Mouse (Mus musculus) adrenal gland, postnatal 4 days (tissue): ENCODE data around the gene Grk3. TPM values are rescaled to one million over a fixed set of nuclear protein-coding genes. Genes with fewer than 3 reads are reported as not detected.
A peak's percentile ranks its signal among the peaks of the same experiment; 100 is the strongest.

Experiments used
- DNase-seq, 2 experiments: peaks; one replicate each; pipeline ENCODE4 v3.0.0; 2021 to 2022; ENCODE audit warnings: low spot score in 2 of 2, mixed read lengths in 2 of 2
- total RNA-seq, 2 experiments: library from RNA; stranded (reverse); gene quantifications; 2 replicates each; pipeline ENCODE4 v1.2.3; 2021

The Grk3 gene
- total RNA-seq, 2 experiments from 2014 or later: 29.1 to 31.8 TPM

- DNase-seq: no peak
Observed at GRCm38 (mm10) chr5:112941001-112941400, 74.6 kb downstream of the Grk3 start.

DNA sequence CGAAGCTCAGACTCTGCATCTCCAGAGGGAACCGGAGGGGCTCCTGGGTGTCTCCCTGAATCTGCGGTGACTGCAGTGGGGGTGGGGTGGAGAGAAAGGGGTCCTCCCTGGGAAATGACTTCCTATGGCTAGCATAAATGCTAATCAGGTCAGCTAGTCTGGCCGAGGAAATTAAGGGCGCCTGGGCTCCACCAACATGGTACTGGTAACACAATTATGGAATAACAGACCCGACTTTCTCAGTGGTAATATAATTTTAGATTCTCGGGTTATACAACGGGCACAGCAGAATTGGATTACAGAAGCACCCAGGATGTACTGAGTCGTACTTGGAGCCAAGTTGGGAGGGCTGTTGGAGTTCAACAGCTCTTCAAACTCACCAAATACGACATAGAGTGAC lies 79.0 kb downstream of the Grk3 start:
- DNase-seq: no peak

GRCm38 (mm10) chr5:112935436-112935835 lies 80.2 kb downstream of the Grk3 start:
- no peak for DNase-seq

DNA sequence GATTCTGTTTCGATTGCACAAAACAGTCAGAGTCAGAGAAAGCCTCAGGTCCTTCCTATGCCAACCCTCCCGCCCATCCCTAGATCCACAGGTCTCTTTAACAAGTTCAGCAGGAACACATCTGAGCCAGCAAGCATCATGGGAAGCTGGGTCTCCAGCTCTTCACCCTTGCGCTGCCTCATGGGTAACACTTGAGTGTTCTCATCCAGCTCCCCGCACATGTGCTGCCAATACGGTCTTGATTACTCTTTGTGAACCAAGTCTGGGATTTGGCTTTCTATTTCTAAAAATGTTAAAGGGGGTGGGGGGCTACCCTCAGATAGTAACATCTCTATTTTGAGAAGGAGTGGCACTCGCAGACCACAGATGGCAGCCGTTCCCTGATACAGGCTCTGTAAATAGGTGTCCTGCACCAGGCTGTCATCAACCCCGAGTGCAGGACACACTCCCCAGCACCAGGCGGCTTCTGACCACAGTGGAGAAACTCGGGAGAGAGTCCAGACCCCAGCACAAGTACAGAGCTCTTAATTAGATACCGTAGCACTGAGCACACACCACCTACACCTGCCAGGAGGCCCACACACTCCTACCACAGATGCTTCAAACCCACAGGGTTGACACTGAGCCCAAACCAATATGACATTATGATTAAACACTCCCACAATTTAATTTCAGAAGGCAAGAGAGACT lies 82.6 kb downstream of the Grk3 start:
- no peak for DNase-seq

GRCm38 (mm10) chr5:112931901-112932300 lies 83.7 kb downstream of the Grk3 start:
- DNase-seq: no peak

DNA sequence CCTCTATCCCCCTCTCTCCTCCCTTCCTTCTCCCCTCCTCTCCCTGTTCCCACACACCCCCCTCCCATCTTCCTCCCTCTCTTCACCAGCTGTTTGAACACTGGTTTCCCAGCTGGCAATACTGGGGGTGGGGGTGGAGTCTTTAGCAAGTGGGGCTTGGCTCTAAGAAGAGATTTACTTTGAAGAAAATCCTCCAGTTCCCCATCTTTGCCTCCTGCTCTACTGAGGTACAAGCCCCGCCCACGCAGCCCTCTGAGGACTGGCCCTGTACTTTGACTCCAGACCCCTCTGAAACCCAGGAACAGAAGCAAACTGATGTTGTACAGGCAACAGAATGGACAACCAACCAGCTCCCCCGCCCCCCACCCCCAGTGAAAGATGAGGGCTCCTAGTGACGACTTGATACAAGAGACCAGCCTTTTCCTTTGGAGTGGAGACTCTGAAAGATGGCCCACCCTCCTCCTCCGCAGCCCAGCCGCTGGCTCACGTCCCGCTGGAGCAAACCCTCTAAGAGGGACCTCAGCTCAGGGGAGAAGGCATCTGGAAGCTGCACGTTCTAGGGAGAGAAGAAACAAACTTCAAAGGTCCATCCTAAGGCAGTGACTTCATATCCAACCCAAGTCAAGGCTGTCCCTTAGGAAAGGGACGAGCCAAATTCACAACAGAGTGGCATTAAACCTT lies 87.2 kb downstream of the Grk3 start:
- DNase-seq: no peak

DNA sequence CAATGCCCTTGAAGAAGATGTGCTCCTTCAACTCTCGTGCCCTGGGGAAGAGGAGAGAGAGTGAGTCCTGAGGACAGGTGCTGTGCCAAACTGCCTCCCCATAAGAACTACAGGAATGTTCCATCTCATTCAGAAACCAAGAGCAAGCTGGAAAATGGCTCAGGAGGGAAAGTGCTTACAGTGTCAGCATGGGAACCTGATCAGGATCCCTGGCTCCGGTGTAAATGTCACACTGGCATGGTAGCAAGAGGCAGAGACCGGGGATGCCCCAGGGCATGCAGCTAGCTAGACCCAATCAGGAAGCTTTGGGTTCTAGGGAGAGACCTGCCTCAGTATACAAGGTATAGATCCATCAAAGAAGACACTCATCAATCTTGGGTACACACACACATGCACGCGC lies 90.2 kb downstream of the Grk3 start:
- no peak for DNase-seq

DNA sequence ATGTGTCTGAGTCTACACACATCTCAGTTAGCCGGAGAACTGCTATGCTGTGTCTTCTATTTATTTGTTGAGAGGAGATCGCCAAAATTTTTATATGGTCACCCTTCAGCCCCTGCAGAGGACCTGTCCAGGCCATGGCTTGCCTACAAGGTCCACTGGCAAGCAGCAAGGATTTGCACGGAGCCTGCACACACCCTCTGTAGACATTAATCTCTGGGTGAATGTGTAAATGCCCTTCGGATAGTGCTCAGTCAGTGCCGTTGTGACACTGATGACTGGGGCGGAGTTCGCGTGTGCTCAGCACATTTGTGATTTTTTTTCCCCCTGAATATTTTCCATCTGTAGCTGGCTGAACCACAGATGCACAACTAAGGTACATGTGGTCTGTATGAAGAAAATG lies 90.8 kb downstream of the Grk3 start:
- no peak for DNase-seq

- no peak for DNase-seq
Observed at GRCm38 (mm10) chr5:112923841-112924240, 91.8 kb downstream of the Grk3 start.

DNA sequence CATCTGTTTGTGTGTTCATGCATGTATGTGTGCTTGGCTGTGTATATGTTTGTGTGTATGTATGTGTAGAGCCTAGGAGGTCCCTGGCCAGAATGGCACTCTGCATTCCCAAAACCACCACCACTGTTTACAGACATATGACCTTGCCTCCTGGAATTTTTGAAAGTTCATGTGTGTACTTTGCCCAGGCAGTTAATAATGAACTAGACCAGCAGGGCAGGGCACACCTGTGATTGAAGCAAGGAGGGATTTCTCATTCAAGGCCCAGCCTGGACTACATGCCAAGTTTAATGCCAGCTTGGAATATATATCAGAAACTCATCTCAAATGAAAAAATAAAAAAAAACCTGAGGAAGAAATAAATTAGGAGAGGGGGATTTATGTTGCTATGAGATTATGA lies 93.7 kb downstream of the Grk3 start:
- DNase-seq: no peak

DNA sequence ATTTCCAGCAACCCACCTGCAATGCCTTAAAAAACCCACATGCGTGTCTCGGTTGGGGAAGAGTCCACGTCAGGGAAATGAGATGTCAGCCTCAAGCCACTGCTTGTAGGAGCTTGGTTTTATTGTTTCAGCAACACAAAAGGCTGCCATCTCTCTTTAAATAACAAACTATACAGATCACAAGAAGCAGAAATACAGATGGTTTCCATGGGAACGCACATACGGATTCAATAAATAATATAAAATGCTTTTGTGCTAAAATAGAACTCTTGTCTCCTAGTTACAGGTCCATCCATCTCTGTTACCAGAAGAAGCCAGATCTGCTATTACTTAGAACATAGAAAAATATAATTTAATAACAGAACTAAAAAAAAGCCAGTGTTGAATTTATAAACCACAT lies 105.2 kb downstream of the Grk3 start:
- DNase-seq: no peak

DNA sequence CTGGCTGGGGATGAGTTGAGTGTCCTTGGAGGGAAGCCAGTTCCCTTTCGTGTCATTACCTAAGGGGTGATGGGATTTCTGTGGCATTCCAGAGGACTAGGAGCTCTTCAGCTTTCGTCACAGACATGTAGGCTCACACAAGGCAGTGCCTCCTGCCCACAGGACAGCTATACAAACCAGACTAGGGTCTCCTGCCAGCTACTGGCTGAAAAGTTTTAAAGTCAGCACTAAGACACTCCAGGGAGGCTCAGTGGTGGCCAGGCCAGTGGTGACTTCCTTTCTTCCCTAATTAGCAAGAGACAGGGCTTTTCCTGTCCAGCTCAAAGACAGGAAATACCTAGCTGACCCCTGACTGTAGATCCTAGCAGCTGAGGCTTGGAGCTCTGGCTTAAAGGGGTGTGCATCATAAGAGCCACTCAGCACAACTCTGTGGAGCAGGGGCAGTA lies 107.4 kb downstream of the Grk3 start:
- DNase-seq: no peak

DNA sequence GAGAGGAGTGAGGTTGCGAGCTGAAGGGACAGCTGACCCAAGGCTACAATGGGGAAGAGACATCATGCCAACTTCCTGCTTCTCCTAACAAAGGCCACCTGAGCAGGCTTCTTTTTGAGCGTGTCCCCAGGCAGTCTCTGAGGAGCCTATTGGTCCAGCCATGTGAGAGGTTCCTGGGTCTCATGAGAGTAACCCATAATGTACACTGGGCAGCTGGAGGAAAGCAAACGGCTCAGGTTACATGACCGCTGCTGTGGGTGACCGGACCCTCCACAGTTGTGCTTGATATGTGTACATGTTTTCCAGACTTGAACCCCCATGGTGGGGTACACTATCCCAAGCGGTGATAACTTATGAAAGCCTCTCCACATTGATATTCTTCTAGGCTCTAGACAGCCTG lies 108.1 kb downstream of the Grk3 start:
- DNase-seq: no peak

DNA sequence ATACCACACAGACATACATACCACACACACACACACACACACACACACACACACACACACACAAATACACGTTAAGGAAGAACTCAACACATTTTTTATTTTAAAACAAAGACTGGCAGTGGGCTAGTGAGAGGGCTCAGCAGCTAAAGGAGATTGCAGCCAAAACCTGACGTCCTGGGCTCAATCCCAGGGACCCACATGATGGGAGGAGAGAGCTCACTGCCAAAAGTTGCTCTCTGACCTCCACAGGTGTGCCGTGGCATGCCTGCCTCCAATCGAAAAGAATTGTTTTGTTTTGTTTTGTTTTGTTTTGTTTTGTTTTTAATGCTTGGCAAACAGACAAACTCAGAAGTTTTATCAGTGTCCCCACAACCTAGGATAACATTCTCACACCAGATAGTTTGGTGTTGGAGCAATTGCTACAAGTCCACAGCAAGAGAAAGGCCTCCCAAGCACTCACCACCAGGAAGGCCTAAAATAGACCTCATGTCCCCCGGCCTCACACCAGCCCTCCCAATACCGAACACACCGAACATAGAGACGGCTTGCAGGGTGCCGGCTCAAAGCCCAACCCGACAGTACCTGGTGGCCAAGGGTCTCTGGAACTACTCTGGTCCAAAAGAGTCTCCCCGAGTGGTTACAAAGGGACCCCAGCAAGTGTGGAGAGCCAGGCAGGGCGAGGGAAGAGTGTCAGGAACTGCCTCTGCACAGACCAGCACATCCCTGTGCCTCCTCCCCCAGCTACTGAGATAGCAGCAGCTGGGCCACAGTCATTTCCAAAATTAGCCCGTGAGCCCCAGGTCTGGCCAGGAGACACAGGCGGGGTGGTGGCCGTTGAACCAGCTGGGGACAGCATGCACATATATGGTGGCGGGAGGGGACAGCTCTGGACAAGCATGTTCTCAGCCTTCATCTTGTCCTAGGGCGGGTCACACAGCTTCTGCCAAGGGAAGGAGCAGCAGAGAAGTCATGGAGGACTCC lies 119.6 kb downstream of the Grk3 start, which contains the start of gene Myo18b:
Gene Myo18b, minus strand, starts transcription at position 689 of the 981 bp plus-strand sequence.
- no peak for DNase-seq

DNA sequence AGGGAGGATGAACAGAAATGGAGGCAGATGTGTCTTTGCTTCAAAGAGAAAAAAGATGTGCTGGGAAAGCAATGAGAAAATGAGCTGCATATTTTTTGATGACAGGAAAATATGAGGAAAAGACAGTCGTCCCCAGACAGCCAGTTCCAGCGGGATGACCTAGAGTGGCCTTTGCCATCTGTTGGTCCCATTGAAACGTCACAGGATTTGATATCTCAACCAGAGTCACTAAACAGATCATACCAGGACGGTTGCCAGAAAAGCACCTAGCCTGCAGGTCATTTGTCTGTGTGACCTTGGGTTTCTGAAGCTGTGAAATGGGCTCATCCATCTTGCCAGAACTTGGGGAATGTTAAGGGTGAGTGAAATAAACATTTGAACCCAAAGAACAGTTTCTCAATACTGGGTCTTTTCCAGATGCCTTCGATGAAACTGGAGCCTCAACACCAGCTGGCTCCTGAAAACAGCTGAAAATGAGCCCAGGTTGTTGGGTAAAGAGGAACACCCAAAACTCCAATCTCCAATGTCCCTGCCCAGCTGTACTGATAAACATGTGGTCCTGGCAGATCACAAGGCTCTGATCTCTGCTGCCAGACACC lies 122.0 kb downstream of the Grk3 start:
- no peak for DNase-seq

- DNase-seq: no peak
Observed at GRCm38 (mm10) chr5:112892411-112892810, 123.2 kb downstream of the Grk3 start.

DNA sequence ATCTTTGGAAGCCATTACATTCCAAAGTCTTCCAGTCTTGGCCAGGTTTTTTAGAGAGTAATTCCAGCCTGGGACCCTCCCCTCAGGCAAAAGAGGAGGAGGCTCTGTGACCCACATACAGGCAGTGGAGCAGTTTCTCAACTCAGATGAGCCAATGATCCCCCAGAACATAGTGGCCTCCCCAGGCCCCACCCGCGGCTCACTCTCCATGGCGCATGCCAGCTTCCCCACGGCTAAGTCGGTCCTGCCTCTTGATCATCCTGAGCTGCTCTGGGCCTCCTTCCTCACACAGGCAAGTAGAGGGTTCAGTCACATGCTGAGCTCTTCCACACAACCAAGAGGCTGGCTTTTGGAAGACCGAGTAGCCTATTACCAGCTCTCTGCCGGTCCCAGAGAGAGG lies 126.9 kb downstream of the Grk3 start:
- no peak for DNase-seq

DNA sequence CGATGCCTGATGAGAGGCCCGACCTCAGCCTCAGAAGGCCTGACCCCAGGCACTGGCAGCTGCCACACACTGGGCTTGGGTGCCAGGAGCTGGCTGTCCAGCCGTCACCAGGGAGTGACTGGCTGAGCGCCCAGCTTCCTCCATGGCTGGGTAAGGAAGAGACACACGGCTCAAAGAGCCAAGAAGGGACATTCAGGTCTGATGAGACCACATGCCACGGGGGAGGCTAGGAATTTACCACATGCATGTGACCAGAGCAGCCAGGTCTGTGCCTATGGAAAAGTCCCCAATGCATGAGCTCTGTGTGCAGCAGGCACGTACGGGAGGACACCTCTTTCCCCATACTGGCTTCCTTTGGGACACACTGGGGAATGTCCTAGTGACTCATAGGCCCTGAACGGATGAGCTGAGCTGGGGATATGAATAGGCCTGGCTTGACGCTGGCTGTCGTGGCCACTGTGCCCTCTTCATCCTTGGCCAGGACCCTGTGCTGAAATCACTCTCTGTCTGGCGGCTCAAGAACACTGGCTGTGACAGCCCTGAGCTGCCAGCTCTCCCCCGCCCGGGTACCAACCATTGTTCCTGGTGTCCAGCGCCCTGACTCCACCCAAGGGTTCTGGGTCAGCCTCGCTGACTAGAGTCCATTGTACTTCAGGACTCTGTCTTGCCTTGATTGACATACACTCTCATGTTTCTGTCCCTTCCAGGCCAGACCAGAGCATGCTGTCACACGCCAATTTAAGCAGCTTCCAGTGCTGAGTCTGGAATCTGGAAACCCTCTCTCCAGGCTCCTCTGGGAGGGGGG lies 128.7 kb downstream of the Grk3 start:
- peak in 1 of 2 experiments; percentile 18 for DNase-seq

GRCm38 (mm10) chr5:112877391-112878115 lies 138.0 kb downstream of the Grk3 start:
- no peak for DNase-seq
